Mouse (Mus musculus) thymus, postnatal 25 days (tissue): Measurements from ENCODE around the gene Pkhd1.
"Not testable (repeated sequence)": the region's sequence is repeated elsewhere in the genome, so short reads cannot be mapped to it uniquely, and the experiment has no call there.

Experiments used
- DNase-seq: peaks from one replicate; pipeline ENCODE4 v3.0.0; 2022

Gene Pkhd1

DNA sequence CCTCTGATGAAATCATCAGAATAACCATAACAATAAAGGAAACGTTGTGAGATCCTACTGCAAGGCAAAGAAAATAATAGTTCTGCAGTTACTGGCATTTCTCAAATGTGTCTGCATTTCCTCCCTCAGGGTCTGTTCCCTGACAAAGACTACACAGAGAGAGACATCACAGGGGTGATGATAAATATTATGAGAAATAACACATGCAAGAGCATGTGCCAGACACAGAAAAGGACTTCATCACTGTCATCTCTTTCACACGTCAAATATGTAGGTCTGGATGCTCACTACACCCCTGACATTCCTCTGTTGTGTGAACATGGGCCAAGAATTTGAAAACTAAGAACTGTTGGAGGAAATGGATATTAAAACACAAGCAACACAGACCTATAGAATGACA, 369.7 kb downstream of the Pkhd1 start:
- no peak for DNase-seq

DNA sequence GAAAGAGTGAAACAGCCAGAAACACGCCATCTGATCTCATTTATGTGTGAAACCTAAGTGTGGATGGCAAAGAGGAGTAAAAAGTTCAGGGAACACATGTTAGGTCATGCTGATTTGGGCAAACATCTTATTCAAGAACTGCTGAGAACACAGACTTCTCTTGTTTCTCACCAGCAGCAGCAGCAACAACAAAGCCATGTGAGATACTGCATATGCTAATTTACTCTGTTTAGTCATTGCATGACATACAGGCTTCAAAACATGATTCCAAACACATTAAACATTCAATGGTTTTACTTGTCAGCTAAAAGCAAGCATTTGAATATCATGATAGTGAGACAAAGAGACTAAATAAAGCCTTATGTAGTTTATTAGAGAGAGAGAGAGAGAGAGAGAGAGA, 401.2 kb downstream of the Pkhd1 start:
- no peak for DNase-seq

DNA sequence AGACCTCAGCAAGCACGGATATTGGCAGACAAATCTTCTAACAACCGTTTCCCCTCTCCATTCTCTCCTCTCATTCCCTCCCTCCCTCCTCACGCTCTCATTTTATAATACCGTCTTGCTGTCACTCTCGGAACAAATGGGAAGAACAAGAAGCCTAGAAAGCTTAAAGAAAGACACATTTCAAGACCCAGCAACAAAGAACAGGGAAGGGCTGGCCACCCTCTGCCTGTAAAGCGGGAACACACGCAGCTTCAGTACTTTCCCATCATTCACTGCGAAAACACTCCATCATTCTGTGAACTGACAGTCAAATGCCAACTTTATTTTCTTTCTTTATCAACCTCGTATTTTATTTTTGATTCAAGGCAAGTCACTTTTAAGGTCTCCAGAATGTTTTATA, 427.4 kb downstream of the Pkhd1 start:
- DNase-seq: no peak

DNA sequence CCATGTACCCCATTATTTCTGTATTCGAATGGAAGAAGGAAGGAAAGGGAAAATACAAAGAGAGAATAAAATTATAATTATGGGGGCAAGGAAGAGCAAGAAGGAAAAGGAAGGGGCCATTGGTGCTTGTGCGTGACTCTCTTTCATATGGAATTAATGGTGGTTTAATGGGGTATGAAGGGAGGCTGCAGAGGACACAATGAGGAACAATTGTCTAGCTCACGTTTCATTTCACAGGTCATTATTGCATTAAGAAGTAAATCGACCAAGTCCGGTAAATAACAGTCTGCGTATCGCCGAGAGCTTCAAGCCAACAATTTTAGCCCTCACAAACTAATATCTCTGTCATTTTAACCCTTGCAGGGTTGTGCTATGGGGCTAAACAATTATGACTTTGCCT, 437.7 kb downstream of the Pkhd1 start:
- no peak for DNase-seq

DNA sequence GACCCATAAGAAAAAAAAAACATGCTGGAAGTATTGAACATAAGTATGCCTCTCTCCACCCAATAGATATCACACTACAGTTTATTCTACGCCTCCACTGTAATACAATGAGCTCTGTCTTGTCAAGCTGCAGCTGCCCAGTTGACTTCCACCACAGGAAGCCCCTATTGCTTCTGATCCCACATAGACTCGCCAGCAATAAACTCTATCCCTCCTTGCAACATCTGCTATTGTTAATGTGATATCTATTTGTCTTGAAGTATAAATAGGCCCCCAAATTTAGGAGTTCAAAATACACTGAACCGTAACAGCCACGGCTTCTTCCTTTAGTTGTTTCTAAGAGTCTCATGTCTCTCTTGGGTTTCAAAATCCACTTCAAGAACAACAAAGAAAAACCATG, 446.7 kb downstream of the Pkhd1 start:
- DNase-seq: no peak

DNA sequence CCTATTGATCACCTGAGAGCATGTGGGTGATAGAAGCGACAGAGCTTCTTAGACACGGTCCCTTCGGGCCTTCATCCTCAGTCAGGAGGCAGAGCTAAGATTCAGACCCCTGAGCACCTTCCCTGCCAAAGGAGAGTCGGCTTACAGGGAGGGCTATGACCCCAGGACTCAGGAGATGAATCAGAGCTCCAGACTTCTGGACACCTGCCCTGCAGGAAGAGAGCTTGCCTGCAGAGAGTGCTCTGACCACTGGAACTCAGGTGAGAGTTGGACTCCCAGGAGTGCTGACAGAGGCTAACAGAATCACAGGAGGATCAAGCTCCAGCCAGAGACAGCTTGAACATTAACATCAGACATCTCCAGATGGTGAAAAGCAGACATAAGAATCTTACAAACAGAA, 467.2 kb downstream of the Pkhd1 start:
- DNase-seq: not testable (repeated sequence)

DNA sequence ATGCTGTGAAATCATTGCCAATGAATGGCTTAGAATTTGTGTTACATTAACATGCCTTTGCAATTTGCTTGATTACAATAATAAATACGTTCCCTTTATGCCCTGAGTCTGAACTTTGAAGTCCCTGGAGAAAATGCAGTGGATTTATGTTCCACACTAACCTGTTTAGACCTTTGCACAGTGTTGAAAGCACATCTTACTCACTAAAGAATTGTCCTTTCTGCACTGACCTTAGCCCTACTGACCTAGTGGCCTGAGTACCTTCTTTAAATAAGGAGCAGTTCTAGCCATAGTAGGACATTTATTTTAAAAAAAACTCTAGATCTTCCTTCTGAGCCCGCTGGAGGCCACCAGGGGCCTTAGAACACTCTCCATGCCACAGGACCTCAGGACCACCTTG, 467.8 kb downstream of the Pkhd1 start:
- DNase-seq: no peak

DNA sequence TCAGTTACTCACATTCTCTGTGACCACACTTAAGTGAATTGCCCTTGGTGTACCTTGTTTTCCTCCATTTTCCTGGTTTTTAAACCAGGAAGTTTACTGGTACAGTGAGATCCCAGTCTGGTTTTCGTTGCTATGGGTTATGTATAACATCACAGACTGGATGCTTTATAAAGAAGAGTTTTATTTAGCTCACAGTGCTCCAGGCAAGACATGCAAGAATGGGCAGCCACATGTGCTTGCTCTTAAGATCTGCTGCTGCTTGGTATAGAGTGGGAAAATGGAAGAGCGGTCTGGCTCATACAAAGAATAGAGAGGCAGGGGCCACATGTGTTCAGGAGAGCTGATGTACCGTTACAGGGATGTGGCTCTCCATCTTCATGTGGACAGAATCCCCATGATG, 481.7 kb downstream of the Pkhd1 start:
- no peak for DNase-seq

DNA sequence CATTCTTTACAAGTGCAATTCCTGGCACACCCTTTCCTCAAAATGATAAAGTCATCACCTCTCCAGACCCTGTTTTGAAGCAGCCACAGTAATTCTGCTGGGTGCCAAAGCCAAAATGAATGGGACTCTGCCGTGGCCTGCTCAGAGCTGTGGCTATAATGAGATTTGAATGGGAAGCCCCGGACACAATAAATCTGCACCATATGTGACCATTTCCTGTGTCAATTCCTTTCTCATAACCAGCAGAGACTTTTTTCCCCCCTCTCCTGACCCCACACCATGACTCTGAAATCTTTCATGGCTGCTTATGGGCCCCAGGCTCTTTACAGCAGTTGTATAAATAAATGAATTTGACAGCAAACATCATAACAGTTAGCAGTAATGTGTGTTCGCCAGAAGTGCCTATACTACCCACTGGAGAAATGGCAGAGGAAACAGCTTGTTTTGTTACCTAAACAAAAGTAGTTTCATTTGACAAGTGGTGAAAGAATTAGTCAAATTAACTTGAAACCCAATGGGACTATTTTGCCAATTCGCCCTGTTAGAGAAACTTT, 482.7 kb downstream of the Pkhd1 start:
- no peak for DNase-seq

DNA sequence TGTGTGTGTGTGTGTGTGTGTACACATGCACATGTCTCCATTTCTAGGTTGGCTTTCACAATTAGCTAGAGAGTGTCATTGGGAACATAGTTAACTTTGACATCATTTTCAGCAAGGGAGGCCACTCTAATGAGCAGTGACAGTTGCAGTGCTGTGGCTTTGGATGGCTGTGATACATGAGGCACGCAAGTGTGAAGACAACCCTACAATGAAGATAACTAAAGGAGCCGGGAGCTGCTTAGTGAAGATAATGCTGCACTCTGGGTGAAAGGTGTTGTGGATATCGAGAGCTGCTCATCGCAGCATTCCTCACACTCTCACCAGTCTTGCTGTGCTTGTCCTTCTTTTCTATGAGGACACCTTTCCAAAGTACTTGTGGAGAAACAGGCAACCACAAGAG, 484.2 kb downstream of the Pkhd1 start:
- no peak for DNase-seq

DNA sequence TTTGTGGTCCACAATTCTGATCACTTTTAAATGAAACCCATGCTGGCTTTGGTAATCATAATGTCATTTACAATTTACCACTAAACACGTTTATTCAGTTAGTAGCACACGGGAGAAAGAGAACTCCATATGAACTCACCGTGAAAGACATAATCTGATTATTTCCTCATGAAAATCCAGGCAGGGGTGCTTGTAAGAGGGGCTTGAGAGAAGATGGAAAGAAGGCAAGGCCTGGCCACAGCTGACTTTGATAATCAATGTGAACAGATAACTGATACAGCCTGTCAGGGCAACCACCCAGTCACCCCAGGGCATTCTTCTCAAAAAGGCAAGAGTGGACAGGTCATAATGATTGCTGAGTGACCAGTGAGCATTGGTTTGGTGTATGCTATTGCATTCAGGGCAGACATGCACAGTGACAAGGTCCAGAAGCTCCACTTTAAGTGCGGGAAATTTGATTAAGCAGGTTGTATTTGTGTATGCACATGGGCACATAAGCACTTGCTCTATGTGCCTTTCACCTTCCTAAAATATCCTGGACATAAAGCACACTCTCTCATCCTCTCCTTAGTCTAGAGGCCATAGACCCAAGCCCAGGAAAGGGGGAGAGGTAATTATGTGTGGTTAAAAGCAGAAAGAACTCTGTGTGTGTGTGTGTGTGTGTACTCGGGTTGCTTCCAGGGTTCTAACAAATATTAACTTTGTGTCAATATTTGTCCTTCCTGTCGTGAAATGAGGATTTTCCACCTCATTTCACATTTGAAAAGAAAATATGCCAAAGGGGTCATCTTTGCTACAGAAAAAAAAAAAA, 485.9 kb downstream of the Pkhd1 start:
- no peak for DNase-seq

DNA sequence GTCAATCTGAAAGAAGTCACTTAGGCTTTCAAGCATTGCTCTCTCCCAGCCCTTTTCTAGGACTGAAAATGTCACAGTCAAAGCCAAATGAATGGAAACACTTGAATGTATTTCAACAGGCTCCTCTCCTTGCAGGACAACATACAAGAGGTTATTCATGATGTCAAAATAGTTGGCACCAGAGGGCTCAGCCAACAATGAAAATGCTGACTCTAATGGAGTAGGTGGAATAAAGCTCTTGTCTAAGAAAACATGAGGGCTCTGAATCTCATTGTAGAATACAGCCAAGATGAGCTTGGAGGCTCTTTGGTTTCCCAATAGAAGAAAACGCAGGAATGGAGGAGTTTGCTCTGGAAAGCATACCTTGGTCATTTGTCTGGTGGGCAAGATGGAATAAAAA, 500.5 kb downstream of the Pkhd1 start:
- DNase-seq: no peak

DNA sequence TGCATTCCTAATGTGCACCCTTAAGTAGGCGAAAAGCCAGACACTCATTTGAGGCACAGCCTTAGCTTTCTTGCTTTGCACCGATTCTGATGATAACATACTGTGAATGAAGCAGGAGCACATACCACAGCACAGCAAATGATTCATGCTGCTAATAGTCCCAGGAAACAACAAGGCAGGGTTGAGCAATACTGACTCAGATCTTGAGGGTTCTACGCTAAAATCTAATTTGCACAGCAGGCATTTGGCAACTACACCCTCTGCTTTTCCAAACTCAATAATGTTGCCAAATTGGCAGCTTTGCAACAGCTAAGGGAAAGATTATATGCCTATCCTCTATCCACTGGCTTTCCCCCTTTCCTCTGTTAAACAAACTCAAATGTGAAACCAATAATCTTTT, 548.1 kb downstream of the Pkhd1 start:
- no peak for DNase-seq

DNA sequence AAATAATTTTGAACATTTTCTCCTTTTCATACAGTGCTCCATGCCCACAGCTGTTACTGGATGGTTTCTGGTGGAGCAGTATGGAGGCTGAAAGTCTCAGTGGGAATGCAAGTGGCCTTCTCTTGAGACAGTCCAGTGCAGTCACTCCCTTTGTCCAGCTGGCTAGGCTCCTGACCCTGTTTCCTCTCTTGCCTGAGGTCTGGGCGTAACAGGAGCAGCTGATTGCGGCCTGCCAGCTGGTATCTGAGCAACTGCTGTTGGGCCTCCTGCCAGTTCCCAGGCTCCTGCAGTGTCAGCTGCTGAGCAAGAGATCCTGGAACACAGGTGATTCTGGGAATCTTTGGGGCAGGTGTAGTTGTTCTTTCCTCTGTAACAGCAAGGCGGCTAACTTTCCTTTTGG, 559.6 kb downstream of the Pkhd1 start:
- peak; percentile 1 for DNase-seq

DNA sequence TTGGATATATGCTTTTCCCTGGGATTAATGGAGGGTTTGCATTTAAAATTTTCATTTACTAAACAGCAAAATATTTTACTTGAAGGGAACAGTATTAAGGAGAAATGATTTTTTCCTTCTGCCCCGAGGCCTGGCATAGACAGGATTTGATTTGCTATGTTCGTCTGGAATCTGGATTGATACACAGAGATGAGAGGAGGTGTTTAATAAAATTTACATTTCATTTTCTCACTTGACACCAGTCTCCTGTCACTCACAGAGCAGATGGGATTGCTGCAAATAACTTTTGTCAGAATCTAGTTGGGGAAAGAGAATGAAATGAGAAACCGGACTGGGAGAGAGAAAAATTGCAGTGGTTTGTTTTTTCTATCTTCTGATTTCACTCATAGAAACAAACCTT, 578.5 kb downstream of the Pkhd1 start:
- no peak for DNase-seq

DNA sequence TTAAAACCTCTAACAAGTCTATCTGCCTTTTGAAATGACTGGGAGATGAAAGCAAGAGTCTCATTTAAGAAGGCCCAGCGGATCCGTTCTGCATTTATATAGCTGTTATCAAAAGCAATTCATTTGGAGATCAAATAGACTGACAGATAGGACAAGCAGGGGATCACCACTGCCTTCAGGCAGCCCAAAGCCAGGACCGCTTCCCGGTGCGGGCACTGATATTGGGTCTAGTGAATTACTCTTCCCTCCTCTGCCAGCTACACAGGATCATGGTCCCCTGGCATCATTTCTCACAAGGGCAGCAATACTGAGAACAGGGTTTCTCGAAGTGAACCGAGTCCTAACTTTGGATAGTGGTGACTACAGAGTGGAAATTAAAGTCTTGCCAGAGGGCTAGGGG, 582.6 kb downstream of the Pkhd1 start:
- DNase-seq: no peak

DNA sequence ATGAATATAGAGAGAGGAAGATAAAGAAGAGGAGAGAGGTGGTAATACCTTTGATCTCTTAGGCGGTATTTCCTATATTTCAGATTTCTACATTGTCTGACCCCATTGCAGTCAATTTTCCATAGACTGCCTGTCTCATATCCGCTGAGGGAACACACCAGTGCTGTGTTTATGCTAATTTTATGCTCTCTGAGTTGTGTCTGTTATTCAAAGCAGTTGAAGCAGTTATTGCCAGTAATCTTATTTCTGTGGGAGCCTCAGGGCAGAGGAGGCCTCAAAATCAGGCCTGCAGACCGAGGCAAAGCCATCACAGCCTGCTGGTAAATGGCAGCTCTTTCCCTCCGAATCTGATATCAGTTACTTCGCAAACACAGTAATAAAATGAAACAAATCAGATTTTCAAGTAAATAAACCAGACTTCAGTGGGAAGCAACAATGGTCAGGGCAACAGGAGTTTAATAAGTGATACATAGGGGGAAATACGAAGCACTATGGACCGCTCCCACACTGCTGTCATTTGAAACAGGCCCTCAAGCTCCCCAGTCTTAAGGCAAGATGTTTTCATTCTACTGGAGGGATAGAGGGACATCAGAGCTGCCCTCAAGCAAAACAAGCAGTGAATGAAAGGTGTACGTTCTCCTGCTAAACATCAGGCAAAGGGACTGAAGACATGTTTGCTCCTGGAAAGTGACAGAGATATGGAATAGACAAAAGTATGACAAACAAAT, 599.5 kb downstream of the Pkhd1 start:
- no peak for DNase-seq

DNA sequence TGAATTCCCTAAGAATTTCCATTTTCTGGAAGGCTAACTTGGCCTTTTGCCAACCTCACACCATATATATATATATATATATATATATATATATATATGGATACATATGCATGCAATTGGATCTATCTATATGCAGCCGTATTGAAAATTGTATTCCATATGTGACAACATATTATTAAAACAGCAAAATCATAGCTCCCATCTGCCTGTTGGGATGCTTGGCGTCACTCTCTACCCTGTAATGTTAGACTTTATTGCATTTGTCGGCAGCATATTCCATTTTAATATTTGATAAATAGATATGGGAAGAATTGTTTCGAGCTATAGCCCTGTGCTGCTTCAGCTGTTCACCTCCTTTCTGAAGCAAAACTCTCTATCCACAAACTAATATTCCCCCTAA, 600.2 kb downstream of the Pkhd1 start:
- no peak for DNase-seq
